Mouse (Mus musculus) forebrain, embryonic 12.5 days (tissue): Measurements from ENCODE around the gene Fance. TPM values are rescaled to one million over a fixed set of nuclear protein-coding genes. Genes with fewer than 3 reads are reported as not detected.

ENCODE experiments used
- polyA plus RNA-seq: library from polyadenylated mRNA; unstranded; fragments of >200 nt; fragmentation: Nextera tagmentation; extraction: Ambion mirVana; gene quantifications from 2 replicates; pipeline ENCODE4 v1.2.1, GENCODE M21; 2016

The Fance gene
- polyA plus RNA-seq, 1 experiment from 2014 or later, result 25.9 TPM

Other genes with a start within 250 kb of the Fance start
- gene Tcp11, start 232.9 kb upstream of the Fance start, polyA plus RNA-seq, result 1.1 and 1.6 TPM in 2 replicates
- 6.9 and 7.0 TPM in 2 replicates for gene Scube3, start 171.4 kb upstream of the Fance start, polyA plus RNA-seq
- 43.6 and 44.7 TPM in 2 replicates for gene Zfp523, start 136.4 kb upstream of the Fance start, polyA plus RNA-seq
- gene Def6, start 105.7 kb upstream of the Fance start, polyA plus RNA-seq, result 2.8 and 4.4 TPM in 2 replicates
- 1.4 and 1.6 TPM in 2 replicates for gene Ppard, start 80.8 kb upstream of the Fance start, polyA plus RNA-seq
- 370 and 384 TPM in 2 replicates for gene Rpl10a, start 15.0 kb downstream of the Fance start, polyA plus RNA-seq
- gene Tead3, start 37.3 kb downstream of the Fance start, polyA plus RNA-seq, result 4.2 and 5.1 TPM in 2 replicates
- 3.5 and 4.0 TPM in 2 replicates for gene Tulp1, start 51.7 kb downstream of the Fance start, polyA plus RNA-seq
- 34.9 and 37.4 TPM in 2 replicates for gene Fkbp5, start 204.0 kb downstream of the Fance start, polyA plus RNA-seq
- not detected in 2 replicates for gene Armc12, start 217.3 kb downstream of the Fance start, polyA plus RNA-seq
- not detected in 2 replicates for gene Clpsl2, start 235.9 kb downstream of the Fance start, polyA plus RNA-seq
- not detected in 2 replicates for gene Clps, start 247.2 kb downstream of the Fance start, polyA plus RNA-seq